In genomic region chr12:37183689-37184088, GRCm38 (mm10) we compare ENCODE assay signal across 8 mouse cellular contexts. TPM values are rescaled to one million over a fixed set of nuclear protein-coding genes. Genes with fewer than 3 reads are reported as not detected.
DNase-seq lines count a peak whose midpoint lies in the region; ATAC-seq lines count a peak whose summit lies in the region.

No protein-coding gene starts in this region.

- ATAC-seq in erythroblast, adult 5-6 weeks (replicated peaks; ENCODE audit: low FRiP score, poor library complexity, severe bottlenecking): no peak

- peak; percentile 41 for DNase-seq in heart, adult 8-10 months (ENCODE audit: low spot score)
- no peak for DNase-seq in heart, adult 9 months (ENCODE audit: low spot score in 2 of 2)
- DNase-seq in 416B (ENCODE audit: low read depth): peak; percentile 2
- peak; percentile 27 for DNase-seq in adrenal gland, postnatal 14 days
- DNase-seq in kidney, postnatal 25 days: peak; percentile 33 to 37
- DNase-seq in natural killer cell, adult 2 months (ENCODE audit: low spot score in 2 of 2): no peak
- DNase-seq in cerebellum, postnatal 4 days (ENCODE audit: low spot score in 2 of 2): no peak

RNA-seq across cellular contexts. Expression of gene Agmo, which starts 57.8 kb away (rescaled TPM):
- total RNA-seq in heart, adult 8-10 months (2022): 1 to 10 TPM; 1.5 to 2.7 (median 1.8) TPM
- 12.2 and 16.9 TPM in 2 replicates for total RNA-seq in adrenal gland, postnatal 14 days (2021)
- 2.3 TPM in 1 of 2 replicates, not detected in the other for total RNA-seq in erythroblast, adult 5-6 weeks (2015; ENCODE audit: low replicate concordance)
- not detected in 2 replicates for total RNA-seq in erythroblast, adult 5-6 weeks (2017; ENCODE audit: low replicate concordance)

Comparison
In these comparisons a context has a peak if more than half of its experiments do, and no peak if none do; other contexts are left out.
1. DNase-seq: peak in heart, adult 8-10 months (single experiment), 416B (single experiment), adrenal gland, postnatal 14 days (single experiment) and kidney, postnatal 25 days (2 of 2); none in heart, adult 9 months (0 of 2), natural killer cell, adult 2 months (0 of 2) and cerebellum, postnatal 4 days (0 of 2).